Mouse (Mus musculus): Measurements from ENCODE around the gene Ppm1k.
"Not testable (repeated sequence)": the region's sequence is repeated elsewhere in the genome, so short reads cannot be mapped to it uniquely, and the experiment has no call there.

Gene Ppm1k

DNA sequence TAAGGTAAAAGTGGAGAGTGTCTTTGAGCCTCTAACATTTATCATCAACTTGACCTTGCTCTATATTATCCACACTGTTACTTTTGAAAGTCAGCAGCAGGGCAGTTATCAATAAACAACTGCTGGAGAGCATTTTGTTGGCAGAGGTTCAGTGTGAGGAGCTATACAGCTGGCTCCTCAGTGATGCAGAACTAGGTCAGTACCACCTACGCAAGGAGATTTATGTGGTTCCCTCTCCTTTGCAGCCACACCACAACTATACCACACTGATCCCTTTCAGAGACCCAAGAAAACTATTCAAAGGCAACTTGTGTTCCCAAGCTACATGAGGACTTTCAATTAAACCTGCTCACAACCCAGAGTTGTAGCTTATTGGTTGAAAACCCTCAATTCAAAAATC, 3.8 kb downstream of the Ppm1k start:
- no peak for DNase-seq

DNA sequence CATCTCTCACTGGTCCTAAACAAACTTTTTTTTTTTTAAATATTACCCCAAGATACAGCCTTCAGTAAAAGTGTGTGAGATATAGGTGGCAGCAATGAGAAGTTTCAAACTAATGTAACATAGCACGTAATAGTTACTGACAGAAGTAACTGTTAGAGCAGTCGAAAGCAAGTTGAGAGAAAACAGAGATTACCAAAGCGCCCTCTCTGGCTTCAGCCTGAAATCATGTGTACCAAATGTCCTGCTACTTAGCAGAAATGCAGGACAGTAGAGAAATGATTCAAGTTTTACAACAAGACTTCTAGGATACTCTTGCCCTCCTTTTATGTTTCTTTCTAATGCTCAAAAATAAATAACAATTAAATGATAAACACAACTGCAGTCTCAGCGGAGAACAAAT, 4.3 kb downstream of the Ppm1k start:
- no peak for DNase-seq

DNA sequence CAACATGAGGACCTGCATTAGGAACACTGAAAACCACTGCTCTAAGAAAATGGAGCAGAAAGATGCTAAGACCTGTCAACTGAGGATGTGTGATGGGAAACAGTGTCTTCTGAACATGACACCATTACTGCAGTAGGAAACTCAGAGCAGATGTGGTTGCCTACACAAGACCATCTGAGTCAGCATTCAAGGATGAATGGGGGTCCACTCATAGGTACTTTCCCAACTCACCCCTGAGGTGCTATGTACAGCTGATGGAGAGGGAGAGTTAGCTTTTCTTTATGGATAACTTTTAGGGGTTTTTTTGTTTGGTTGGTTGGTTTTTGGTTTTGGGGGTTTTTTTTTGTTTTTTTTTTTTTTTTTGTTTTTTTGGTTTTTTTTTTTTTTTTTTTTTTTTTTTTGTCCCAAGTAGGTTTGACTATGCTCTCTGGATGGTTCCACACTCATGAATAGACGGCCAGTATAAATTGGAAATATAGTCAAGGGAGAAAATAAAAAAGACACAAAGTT, 5.9 kb downstream of the Ppm1k start:
- DNase-seq: no peak

DNA sequence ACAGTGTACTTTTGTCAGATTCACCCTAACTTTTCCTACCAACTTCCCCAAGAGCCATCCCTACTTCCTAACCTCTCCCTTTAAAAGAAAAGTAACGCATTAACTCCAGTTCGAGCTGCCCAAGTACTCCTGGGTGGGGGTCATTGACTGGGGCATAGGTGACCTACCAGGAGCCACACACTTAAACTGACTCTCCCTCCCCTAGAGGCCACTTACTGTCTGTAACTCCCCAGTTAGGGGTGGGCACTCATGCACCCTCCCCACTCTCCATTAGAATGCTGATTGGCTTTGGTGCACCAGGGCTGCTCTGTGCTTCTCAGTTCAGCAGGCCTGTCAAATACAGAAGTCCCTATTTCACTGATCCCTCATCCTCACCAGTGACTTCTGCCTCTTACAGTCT, 8.3 kb downstream of the Ppm1k start:
- DNase-seq: no peak

DNA sequence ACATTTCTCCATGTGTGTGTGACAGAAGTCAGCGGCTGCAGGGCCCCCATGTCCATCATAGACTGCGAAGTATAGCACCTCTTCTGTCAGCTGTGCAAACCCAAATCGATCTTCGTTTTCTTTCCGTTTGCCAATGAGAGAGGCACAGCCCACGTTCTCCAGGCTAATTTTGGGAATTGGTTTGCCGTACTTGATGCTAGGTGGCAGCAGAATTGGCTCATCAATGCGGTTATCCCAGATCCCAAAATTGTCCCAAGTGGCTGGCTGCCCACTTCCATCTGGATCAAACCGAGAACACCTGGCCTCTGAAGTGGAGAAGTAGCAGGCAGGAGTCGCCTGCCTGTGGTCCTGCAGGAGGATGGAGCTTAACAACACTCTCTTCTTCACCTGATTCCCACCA, 10.5 kb downstream of the Ppm1k start:
- DNase-seq: no peak

DNA sequence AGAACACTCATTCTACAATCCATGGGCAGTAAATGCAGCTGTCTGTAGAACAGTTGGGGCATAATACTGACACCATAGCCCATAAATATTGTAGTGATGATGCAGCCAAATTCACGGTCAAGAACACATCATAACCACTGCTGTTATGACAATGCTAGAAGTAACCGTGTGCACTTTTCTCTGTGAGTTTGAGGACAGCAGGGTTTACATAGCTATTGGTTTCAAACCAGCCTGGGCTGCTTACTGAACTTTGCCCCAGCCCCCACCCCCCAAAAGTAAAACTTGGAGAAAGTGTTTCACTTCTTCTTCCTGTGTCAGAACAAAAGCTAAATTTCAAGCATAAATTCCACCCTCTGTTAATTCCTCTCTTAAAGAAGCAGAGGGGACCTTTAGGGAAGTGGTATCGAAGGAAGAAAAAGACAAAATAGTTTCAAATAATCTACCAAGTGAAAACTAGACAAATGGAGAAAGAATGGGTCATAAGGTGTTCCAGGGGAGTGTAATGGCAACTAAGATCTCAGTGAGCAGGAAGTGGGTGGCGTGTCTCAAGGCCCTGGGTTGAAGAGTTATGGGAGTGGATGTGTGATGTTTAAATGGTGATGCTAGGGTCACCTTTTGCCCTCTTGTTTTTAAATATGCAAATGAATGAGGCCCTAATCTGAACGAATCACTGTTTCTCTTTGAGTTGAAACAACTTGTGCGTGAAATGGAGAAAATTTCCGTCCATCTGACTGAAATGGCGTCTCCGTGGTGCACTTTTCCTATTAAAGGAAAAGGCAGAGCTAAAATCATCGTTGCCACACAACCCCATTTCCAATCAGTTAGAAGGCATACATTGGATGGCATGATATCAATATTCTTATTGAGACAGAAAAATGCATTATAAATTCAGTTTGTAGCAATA, 14.3 kb downstream of the Ppm1k start:
- peak; percentile 8 to 10 for DNase-seq

DNA sequence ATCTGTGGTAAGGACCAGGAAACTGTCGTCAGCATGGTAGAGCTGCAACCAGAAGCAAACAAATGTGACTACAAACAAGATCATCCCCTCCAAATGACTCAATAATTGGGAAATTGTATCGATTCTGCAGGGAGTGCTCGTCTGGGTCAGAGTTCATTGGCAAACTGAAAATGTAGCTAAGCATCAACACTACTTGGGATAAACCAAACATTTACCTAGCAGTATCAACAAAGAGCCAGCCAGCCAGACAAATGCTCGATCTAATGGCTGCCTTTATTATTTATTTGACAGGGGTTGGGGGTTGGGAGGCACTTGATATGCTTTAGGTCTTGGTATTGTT, 21.3 kb downstream of the Ppm1k start:
- no peak for DNase-seq

DNA sequence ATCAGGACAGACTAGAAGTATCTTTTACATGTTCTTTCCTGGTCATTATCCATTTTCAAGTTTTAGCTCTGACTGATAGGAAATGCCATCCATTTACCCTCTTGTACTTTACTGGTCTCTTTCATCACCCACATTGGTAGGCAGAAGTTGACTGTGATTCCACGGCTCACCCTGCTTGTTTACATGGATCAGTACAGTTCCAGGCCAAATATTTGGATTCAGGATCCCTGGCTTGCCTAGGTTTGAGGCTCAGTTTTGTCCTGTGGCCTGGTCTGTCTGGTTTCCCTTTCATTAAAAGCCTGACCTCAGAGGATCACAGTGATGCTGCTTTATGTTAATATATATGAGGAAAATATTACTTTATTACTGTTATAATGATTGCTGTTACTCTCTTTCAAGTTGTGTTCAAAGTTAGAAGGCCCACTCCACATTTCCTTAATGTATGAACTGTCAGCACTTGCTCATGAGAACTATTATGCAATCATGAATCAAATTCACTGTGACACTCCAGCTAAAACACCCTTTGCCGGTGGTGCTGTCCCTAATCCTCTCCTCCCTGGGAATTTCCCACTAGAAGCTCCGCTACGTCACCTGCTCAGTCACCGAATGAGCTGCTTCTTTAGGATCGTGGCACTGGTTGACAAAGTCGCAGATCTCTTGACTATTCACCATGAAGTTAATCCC, 21.8 kb downstream of the Ppm1k start:
- no peak for DNase-seq

DNA sequence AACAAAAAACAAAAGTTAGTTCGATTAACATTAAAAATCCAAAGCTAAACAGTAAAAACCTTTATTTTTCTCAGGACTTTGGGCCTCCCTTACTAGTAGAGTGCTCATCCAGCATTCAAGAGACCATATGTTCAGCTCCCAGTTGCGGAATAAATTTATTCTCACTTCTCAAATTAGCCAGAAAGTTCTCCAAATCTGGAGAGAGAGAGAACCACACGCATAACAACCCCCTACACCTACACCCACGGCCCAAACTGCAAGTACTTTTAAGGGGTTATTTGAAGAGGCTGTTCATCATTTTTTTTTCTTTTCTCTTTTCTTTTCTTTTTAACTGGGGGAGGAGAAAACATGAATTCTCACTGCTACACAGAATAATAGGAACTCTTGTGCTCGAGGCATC, 23.4 kb downstream of the Ppm1k start:
- DNase-seq: no peak

DNA sequence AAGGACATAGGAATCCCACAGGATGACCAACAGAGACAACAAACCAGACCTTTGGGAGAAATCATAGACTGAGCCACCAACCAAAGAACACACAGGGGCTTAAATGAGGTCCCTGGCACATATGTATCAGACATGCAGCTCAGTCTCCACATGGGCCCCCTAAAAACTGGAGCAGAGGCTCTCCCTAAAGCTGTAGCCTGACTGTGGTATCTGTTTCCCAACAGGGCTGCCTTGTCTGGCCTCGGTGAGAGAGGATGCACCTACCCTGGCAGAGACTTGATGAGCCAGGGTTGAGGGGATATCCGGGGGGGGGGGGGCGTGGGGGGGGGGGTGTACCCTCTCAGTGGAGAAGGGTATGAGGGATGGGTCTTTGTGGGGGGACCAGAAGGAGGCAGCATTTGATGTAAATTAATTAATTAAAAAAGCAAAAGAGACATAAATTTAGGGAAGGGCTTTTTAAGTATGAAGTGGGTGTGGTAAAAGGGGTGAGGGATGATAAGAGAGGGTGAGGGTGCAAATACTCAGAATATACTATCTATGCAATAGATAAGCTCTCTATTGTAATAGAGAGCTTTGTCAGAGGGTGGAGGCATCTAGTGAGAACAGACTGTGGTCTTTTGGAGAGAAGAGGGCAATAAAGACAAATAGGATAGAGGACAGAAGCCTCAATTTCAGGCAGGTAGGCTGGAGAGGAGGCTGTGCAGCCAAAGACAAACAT, 31.4 kb downstream of the Ppm1k start:
- no peak for DNase-seq

DNA sequence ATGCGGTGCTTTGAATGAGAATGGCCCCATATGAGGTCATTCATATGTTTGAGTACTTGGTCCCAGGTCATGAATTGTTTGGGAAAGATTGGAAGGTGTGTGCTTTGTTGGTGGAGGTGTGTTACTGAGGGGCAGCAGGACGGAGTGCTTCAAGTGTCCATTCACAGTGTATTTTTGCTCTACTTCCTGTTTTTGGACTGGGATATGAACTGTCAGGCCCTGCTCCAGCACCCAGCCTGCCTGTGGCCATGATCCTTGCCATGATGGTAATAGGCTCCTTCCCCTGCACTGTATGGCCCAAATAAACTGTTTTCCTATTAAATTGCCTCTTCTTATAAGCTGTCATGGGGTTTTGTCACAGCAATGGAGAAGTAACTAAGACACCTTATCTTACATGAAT, 36.1 kb downstream of the Ppm1k start:
- no peak for DNase-seq

DNA sequence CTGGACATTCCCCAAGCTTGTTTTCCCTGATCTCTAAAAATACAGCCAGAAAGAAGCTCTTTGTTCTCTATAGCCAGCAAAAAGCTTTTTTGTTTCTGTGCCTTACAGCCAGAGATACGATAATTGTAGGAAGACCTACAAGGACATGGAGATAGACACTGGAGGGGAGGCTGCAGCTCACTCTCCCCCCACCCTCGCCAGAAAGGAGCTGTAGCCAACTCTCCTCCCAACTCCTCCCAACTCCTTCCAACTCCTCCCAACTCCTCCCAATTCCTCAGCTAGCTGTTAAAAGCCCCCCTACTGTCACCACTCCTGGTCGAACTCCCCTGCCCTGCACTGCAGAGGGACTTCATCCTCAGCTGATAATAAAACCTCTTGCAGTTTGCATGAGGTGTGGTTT, 67.1 kb downstream of the Ppm1k start:
- DNase-seq: not testable (repeated sequence)

All from B cell, adult 2 months (primary cell).